Mouse (Mus musculus) bone marrow, adult 2 months (tissue): ENCODE results near the gene 2310022B05Rik.

Experiments used
- CTCF ChIP-seq: fragments of 200-500 bp; IDR thresholded peaks from 2 replicates; pipeline ENCODE4 v1.5.1; 2011; ENCODE audit warnings: low read length, control low read depth; ENCODE audit not compliant: control insufficient read depth, insufficient read depth
- POLR2A ChIP-seq: fragments of 200-500 bp; IDR thresholded peaks from 2 replicates; pipeline ENCODE4 v1.6.1; 2011; ENCODE audit warnings: low read depth, mild to moderate bottlenecking, control low read depth, low read length, borderline replicate concordance; ENCODE audit not compliant: control insufficient read depth

GRCm38 (mm10) chr8:124658415-124658814 is 4.8 kb downstream of the 2310022B05Rik start:
- TF ChIP-seq POLR2A (no peak), CTCF (no peak)
